ENCODE assay signal across 8 mouse cellular contexts in the genomic region with DNA sequence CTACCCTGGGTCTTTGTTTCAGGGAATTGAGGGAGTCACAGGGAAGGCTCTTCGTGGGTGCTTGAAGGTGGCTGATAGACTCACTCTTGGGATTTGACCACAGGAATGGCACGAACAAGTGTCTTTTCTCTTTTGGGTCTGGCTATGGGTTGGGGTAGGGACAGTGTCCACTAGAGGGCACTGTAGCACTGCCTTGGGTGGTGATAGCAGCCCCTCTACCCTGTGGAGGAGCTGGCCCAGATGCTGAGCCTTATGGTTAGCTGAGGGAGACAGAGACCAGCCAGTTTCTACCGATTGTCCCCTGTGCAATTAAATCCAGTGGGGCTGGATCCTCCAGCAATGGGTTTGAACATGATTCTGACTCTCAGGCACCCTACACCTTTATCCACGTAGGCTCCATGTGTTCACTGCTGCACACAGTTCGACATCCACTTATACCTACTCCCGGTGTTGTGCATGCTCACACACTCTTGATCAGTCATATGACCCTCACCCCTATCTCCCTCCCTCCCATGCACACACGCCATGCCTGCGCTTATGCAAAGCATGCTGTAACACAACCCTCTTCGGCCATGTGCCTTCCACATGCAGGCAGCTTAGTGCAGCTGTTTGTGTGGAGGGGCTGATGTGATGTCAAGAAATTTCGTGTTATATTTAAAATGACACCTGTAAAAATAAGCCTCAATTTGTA.
DNase-seq lines count a peak whose midpoint lies in the region; ATAC-seq and TF ChIP-seq lines count a peak whose summit lies in the region.

No protein-coding gene starts in this region.

- H3K4me1 ChIP-seq in heart, adult 2 months (ENCODE audit: control insufficient read depth, insufficient read depth, low read length), result peaks cover 6% of the 10 kb centered on the region; the same call in 1 of the 2 replicates
- H3K4me1 ChIP-seq in liver, embryonic 13.5 days (replicated peaks), result no peaks in the 10 kb centered on the region

- no peak overlapping the region for H3K4me3 ChIP-seq in heart, adult 2 months
- H3K4me3 ChIP-seq in liver, embryonic 13.5 days (replicated peaks), result no peak overlapping the region

- no peak for TF ChIP-seq POLR2A in heart, adult 2 months (IDR thresholded peaks at IDR 0.05; ENCODE audit: insufficient read depth, low read depth, low read length)

- H3K27ac ChIP-seq in heart, adult 2 months, result peak overlapping the region; percentile 18; the same call in 1 of the 2 replicates
- H3K27ac ChIP-seq in liver, embryonic 13.5 days, result no peak overlapping the region

- H3K4me2 ChIP-seq in liver, embryonic 13.5 days, result no peak overlapping the region

- 70% methylated on average over 10 of the region's 10 CpGs for WGBS in heart, adult 2 months
- WGBS in liver, embryonic 13.5 days (ENCODE audit: insufficient replicate concordance), result 44% methylated on average over 10 of the region's 10 CpGs

- H3K36me3 ChIP-seq in heart, adult 2 months (ENCODE audit: control insufficient read depth, insufficient read depth, low read length), result no peaks in the 10 kb centered on the region
- no peaks in the 10 kb centered on the region for H3K36me3 ChIP-seq in liver, embryonic 13.5 days

- no peaks in the 10 kb centered on the region for H3K9me3 ChIP-seq in liver, embryonic 13.5 days (replicated peaks)

- no peaks in the 10 kb centered on the region for H3K27me3 ChIP-seq in heart, adult 2 months (ENCODE audit: control insufficient read depth, insufficient read depth, low read length)
- no peaks in the 10 kb centered on the region for H3K27me3 ChIP-seq in liver, embryonic 13.5 days

- H3K79me2 ChIP-seq in heart, adult 2 months (replicated peaks; ENCODE audit: control insufficient read depth, insufficient read depth, low read length), result no peaks in the 10 kb centered on the region

- no peak overlapping the region for H3K9ac ChIP-seq in heart, adult 2 months (ENCODE audit: low read depth, low read length)
- no peak overlapping the region for H3K9ac ChIP-seq in liver, embryonic 13.5 days

- no peak for TF ChIP-seq EP300 in heart, adult 2 months (IDR thresholded peaks at IDR 0.05; ENCODE audit: insufficient read depth, low read depth, low read length)

- 0 out of 2 replicates have a peak, but pooled peaks have one; percentile 33 for ATAC-seq in liver, embryonic 13.5 days (ENCODE audit: low read depth)
- 0 out of 2 replicates have a peak, but pooled peaks have one; percentile 9 for ATAC-seq in neutrophil, adult 5-6 weeks (ENCODE audit: extremely low read depth, insufficient number of reproducible peaks, low FRiP score, poor library complexity, severe bottlenecking)

- peak; percentile 77 for TF ChIP-seq CTCF in heart, adult 2 months (IDR thresholded peaks at IDR 0.05)

- peak; percentile 24 for DNase-seq in thymus, postnatal 0 days (ENCODE audit: low spot score)
- no peak for DNase-seq in thymus, postnatal 36 days
- DNase-seq in c-Kit-positive CD71-positive TER-119-positive erythroid progenitor cells, embryonic 14.5 days (ENCODE audit: low spot score), result peak; percentile 8
- DNase-seq in heart, adult 2 months, result peak in 1 of 2 experiments; percentile 34
- DNase-seq in kidney, adult 9 months, result peak; percentile 41
- DNase-seq in liver, embryonic 13.5 days, result no peak
- no peak for DNase-seq in cerebellum, adult 11 months

- intact Hi-C loops in heart, adult 2 months (cut with DNase I), result loop anchor here (5.0 kb wide), 2 partner anchors 34 to 114 kb away; no protein-coding TSS in a partner anchor

Comparison
In these comparisons a context has a peak if more than half of its experiments do, and no peak if none do; other contexts are left out.
1. DNase-seq: peak in thymus, postnatal 0 days (single experiment), c-Kit-positive CD71-positive TER-119-positive erythroid progenitor cells, embryonic 14.5 days (single experiment) and kidney, adult 9 months (single experiment); none in thymus, postnatal 36 days (0 of 2), liver, embryonic 13.5 days (single experiment) and cerebellum, adult 11 months (single experiment).